Mouse (Mus musculus) common myeloid progenitor, adult 5-6 weeks (primary cell): ENCODE measurements around the gene Lrrc1. TPM values are rescaled to one million over a fixed set of nuclear protein-coding genes. Genes with fewer than 3 reads are reported as not detected.
A peak's percentile ranks its signal among the peaks of the same experiment; 100 is the strongest.

Experiments used
- ATAC-seq: replicated peaks from 2 replicates; pipeline ENCODE4 v1.8.0; 2016; ENCODE audit warnings: low read depth, mild to moderate bottlenecking, moderate TSS enrichment, inconsistent platforms; ENCODE audit not compliant: poor library complexity, severe bottlenecking
- total RNA-seq: library from RNA; stranded (forward); fragments of 200-1000, 187-1606 nt; gene quantifications from 2 replicates; pipeline ENCODE4 v1.2.3, GENCODE M21; 2017

Gene Lrrc1
- total RNA-seq, 1 experiment from 2014 or later: 15.8 TPM

DNA sequence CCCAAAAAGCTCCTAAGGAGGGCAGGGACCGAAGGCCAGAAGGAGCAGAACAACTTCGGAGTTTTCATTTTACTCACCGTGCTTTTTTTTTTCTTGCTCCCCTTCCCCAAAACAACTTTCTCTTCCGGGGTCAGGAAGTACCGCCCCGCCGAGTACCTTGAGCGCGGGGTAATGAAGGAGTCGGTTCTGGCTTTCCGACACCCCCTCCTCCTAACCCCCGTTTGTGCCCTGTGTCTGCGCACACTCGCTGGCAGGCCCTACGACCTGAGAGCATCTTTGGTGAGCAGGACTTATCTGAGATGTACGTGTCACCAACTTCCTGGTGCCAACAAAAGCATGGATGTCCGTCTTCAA, 375 bp upstream of the Lrrc1 start:
- ATAC-seq: peak; percentile 37

DNA sequence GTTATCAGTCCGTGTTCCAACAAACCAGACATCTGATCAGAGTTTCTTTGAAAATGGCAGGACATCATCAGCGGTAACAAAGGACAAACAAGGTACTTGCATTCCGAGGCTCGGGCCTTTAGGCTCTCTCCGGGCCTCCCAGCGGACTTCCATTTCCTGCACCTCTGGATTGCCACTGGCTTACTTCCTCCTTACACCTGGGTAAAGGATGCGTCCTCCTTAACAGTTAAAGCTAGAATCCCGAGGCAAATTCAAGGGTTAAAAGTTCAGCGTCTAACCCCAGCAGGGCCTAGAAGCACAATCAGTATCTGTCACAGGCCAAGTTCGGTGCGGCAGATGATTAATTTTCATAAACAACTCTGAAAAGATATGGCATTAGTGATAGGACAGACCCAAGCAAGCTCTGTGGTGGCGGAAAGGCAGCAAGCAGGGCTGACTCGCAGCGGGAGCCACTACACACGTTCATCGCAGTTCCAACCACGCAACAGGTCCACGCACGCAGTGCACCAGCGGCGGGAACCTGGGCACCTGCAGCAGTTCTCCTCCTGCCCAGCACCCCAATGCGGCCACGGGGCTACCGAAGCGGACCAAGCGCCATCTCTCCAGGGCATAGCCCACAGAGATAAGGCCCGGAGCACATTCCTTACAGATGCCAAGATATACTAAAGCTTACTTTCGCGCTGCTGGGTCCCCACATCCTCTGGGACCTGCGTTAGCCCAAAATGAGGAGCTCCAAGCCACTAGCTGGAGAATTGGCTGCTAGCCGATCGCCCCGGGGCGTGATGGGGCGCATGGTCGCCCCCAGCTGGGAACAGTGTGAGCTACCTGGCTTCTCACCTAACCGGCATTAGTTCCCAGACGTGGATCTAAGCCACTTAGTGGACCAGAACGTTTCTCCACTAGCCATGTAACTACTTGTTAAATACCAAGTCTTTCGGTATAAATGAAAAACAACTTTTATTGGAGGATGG, 1.0 kb downstream of the Lrrc1 start:
- peak; percentile 46 for ATAC-seq

DNA sequence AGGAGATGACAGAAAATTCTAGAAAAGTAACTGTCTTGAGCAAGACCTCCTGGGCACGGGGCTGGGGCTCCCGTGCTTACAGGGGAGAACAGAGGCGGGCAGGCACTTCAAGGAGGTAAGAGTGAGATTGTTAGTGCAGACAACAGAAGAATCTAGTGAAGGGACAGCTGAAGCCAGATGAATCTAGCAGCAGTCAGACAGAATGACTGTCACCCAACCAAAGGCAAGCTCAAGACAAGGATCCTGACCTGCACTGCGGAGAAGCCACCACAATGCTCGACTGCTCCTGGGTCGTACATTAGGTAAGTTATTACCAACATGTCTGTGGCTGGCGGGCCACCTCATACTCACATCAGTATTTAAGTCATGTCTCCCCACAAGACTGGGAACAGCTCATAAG, 3.1 kb downstream of the Lrrc1 start:
- ATAC-seq: no peak

DNA sequence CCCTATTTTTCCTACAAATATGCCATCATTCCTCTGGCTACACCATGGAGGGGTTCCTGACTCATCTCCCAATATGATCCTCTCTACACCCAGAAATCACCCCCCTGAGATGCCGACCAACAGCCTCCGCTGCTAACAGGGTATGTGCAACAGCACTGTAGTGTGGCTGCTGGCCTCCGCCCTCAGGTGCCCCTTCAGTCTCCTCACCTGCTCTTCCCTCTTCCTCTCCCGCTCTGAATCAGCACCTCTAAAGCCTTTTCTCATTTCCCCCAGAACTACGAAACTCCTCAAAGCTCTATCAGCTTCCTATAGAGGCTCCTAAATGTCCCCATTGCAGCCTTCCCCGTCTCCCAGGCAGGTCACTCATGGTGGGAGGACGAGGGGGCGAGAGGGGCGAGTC, 5.4 kb downstream of the Lrrc1 start:
- ATAC-seq: no peak

DNA sequence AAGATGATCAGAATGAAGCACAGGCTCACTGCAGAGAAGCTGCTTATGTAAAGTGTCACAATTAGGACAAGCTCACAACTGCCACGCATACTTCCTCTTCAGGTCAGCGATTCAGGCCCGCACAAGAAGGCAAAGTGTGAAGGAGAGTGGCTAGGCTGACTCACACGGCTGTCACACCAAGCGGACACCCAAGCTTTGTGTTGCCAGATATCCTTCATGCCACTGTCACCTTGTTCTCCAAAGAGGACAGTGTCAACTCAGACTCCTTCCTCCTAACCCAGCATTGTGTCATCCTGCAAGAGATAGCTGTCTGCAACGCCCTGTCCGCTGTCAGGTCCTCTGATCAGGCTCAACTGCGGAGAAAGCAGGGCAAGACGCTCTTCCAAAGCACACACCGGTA, 7.3 kb downstream of the Lrrc1 start:
- peak; percentile 53 for ATAC-seq

DNA sequence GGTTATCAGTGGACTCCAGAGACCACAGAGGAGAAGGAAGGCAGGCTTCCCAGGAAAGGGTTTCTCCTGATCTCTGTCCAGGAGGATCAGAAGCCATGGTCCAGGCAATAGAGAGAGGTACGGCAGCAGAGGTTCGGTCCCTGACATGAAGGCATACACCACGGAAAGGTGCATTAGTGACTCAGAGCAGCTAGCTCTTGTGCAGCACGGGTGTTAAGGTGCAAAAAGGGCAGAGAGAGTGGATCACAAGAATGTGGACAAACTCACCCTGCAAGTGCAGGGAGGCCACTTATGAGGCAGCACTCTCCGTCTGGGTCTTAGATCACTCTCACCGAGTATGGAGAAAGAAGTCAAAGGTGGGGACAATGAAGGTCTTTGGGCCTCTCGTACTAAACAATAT, 7.8 kb downstream of the Lrrc1 start:
- ATAC-seq: no peak

DNA sequence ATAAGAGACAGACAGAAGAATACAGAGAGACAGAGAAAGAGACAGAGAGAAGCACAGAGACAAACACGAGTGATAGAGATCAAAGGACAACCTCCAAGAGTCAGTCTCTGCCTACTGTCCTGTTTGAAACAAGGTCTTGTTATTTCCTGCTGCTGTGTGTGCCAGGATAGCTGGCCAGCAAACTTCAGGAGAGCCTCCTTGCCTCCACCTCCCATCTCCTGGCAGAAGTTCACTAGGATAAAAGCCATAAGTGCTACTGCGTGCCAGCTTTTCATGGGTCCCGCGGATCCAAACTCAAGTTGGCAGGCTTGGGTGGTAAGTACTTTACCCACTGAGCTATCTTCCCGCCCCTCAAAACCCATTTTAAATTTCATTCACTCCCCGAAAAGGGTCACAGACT, 8.4 kb downstream of the Lrrc1 start:
- no peak for ATAC-seq

DNA sequence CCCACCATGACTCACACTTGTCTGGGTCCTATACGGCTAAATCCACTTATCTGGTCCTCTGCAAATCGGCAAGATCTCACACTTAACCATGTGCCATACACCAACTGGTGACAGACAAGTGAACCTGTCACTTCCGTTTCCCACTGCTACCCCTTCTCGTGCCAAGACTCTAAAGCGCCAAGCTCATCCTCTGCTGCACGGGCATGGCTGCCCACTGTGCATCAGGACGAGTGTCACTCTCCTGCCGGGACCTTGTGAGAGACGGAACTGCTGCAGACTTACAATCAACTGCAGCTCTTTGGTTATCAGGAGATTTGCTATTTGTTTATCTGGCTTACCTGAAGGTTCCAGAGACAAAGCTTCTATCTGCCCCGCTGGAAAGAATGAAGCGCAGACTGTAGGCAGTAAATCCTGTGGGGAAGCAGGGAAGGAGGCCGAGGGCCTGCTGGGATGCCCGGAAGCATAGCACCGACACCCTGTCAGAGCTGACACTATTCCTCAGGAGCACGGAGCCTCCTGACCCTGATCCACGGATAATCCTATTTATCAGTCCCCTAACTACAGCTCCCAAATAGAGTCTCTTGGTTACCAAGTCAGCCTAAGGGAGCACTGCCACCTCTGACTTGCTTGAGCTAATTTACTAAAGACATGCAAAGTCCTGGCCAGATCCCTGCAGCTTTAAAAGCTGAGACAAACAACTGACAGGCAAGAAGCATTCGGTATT, 9.5 kb downstream of the Lrrc1 start:
- ATAC-seq: no peak

DNA sequence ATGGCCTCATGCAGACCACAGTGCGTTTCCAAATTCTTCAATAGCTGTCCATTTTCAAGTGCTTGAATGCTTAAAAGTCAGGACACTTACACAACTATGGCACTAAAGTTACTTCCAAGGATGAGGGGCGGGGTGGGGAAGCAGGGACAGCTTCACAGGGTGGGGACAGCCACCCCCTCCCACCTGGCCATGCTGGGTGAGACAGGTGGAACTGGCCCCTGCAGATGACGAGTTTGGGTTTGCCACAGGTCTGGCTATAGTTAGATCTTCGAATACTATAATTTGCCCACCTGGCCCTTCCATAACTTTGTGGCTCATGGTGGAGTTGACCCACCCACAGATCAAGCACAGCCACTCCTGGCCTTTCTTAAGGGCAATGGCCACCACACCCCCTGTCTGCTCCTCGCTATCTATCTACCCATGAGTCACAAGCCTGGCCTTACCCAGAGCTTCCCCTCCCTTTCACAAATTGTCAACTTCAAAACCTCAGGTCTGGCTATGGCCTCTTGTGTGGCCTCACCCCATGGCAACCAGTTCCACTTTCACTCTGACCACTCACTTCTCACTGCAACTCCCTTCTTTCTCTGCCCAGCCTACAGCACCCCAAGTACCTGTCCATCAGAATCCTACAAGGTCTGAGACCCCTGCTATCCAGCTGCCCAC, 16.2 kb downstream of the Lrrc1 start:
- peak; percentile 67 for ATAC-seq

DNA sequence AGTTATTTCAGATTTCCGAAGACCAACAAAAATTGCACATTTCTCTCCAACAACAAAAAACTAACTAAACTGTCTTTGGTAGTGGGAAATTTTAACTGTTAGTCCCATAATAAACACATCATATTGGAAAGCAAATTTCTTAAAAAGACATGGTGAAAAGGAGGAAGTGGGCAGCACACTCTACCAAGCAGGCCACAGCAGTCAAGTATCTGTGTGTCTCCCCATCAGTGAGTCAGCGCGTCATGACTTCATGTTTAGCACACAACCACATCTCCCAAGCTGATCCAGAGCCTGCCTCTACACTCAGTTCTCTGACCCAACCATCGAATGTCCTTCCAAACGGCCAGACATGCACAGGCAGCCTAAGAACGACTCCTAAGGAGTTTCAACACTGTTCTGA, 17.5 kb downstream of the Lrrc1 start:
- peak; percentile 79 for ATAC-seq

DNA sequence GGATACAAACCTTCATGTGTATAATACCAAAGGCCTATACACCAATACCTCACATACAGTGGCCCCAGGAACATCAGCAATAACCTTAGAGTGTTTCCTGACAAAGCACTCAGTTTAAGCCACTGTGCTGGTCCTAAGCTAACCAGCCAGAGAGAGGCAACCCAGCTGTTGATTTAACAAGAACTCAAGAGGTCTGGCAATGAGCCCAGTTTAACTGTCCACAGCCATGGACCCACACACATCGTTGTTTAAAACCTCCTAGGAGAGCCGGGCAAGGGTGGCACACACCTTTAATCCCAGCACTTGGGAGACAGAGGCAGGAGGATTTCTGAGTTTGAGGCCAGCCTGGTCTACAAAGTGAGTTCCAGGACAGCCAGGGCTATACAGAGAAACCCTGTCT, 18.0 kb downstream of the Lrrc1 start:
- ATAC-seq: 0 out of 2 replicates have a peak, but pooled peaks have one; percentile 3

DNA sequence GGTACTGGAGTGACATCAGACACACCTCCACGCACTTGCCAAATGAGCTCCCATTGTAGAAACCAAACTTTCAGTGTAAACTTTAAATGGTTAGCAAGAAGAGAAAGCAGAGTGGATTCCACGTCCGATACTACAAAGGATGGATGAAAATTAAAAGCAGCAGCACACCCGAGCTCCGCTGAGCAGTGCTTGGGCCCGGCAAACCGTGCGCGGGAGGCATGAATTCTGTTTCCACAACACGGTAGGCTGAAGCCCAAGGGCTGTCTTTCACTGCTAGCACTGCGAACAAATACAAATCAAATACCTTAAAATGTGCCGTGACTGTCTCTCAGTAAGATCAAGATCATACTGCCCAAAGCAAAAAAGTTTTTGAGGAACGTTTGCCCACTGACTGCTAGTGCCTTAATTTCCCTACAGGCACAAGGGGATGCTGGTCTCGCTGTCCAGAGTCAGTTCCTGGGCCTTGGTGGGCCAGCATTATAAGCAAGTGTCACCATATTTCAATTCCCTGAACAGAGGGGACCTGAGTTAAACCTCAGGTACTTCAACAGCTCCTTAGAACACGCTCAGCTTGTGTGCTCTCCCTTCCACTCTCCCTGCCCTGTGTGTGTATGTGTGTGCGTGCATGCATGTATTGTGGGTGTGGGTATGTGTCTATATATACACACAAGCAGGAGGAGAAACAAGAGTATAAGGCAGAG, 18.9 kb downstream of the Lrrc1 start:
- ATAC-seq: no peak

DNA sequence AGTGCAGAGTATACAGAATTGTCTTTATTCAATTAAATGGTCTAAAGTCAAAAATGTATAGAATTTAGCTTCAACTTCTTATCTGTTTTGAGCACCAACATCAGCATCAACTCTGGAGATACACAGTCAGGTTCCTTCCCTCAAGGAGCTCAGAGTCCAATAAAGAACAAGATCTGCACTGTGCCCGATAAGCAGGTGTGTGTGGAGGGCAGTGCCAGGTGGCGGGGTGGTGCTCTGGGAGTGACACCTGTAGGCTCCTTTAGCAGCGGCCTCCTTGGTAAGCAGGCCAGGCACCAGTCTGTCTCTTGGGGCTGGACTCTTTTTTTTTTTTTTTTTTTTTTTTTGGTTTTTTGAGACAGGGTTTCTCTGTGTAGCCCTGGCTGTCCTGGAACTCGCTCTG, 20.9 kb downstream of the Lrrc1 start:
- no peak for ATAC-seq

DNA sequence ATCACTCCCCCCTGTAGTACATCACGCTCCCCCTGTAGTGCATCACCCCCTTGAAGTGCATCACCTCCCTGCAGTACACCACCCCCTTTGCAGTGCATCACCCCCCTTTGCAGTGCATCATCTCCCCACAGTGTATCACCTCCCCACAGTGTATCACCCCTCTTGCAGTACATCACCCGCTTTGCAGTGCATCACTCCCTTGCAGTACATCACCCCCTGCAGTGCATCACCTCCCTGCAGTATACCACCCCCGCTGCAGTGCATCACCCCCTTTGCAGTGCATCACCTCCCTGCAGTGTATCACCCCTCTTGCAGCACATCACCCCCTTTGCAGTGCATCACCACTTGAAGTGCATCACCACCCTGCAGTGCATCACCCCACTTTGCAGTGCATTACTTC, 22.2 kb downstream of the Lrrc1 start:
- ATAC-seq: no peak

DNA sequence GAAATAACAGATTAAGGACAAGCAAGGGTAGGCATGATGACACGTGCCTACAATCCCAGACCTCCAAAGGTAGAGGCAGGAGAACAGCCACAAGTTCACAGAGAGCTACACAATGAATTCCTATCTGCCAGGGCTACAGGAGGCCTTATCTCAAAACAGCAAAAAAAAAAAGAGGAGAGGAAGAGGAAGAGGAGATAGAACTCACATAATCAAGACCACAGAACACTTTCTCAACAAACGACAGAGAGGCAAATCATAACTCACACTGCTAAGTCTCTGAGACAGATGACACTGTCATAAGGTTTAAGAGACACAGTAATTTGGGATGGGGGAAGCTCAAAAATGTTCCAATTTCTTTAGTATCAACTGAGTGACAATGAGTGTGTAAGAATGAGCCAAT, 25.5 kb downstream of the Lrrc1 start:
- peak; percentile 60 for ATAC-seq

DNA sequence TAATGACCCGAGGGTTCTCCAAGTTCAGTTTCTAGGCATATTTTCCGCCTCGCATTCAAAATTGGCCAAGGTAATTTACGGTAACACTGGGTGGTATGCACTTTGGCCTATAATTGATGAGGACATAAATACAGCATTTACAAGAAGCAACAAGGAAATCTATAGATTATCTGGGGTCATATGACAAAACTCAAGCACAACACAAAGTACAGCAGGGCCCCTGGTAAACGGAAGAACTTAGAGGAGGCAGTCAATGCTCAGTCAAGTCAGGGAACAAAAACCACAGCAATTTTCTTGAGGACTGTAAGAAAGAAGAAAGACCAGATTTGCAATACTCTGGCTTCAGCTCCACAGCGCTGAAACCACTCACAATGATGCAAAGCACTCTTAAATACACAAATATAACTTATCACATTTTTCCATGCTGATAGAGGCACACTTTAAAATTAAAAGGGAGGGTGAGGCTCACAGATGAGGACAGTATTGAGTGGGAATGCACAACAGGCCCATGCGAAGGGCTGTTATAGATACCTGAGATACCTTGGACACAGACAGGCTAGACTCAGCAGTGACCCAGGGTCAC, 27.8 kb downstream of the Lrrc1 start:
- no peak for ATAC-seq

DNA sequence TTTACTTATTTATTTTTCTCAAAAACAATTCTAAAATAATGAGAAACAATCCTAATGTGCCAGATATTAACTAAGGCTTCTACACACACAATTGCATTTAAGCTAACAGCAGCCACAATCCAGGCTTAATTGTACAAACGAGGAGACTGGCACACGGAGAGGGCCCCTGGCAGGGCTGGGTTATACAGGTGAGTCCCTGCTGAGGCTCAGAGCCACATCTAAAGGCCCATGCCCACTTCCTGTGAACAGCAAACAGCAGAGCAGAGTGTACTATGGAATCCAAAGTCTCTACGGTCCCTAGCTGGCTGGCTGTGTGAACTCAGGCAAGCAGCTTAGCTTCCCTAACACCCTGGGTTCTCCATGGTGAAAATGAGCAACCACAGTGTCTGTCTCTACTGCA, 30.8 kb downstream of the Lrrc1 start:
- ATAC-seq: no peak

DNA sequence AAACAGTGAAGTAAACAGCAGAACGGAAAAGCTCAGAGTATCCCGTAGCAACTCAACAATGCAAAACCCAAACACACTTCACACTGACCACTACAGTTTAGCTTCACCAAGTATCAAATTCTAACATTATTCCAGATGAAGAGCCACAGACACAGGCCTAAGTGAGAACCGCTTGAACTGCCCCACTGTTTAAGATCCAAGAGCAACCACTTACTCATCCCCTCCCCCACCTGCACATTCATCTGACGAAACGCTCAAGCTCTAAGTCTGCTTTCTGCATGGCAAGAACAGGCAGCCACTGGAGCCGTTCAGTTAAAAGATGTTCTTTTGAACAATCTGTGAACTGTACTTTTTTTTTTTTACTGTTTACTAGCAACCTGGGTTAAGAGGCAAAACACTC, 32.5 kb downstream of the Lrrc1 start:
- no peak for ATAC-seq

DNA sequence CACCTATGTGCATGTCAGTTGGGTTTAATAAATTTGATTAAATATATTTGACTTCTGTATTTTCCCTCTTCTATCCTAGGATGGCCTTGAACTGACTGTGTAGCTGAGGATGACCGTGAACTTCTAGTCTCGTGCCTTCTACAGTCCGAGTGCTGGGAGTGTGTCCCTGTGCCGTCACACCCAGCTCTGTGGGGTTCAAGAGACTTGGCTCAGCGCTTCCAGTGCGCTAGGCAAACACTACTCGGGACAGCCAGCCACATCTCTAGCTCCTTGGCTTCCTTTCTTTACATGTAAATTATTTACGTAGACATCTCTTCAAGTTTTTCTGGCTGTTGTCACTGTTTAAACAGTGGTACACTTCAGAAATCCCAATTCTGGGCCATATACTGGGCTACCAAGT, 34.1 kb downstream of the Lrrc1 start:
- no peak for ATAC-seq
